Mouse (Mus musculus) neural tube, postnatal 0 days (tissue): ENCODE measurements around the gene Ntn3. TPM values are rescaled to one million over a fixed set of nuclear protein-coding genes. Genes with fewer than 3 reads are reported as not detected.

Experiments used
- microRNA-seq: library from miRNA; unstranded; fragments of <30 nt; microRNA quantifications from one replicate; pipeline ENCODE4, GENCODE M21; 2016
- polyA plus RNA-seq: library from polyadenylated mRNA; unstranded; fragments of >200 nt; fragmentation: Nextera tagmentation; extraction: Ambion mirVana; gene quantifications from 2 replicates; pipeline ENCODE4 v1.2.1, GENCODE M21; 2015

Ntn3 gene
- 6.5 and 6.6 TPM in 2 replicates for polyA plus RNA-seq

GRCm38 (mm10) chr17:24209043-24209915 is at the start of gene Ntn3:
Gene Ntn3 (minus strand): TSS chr17:24209531.

DNA sequence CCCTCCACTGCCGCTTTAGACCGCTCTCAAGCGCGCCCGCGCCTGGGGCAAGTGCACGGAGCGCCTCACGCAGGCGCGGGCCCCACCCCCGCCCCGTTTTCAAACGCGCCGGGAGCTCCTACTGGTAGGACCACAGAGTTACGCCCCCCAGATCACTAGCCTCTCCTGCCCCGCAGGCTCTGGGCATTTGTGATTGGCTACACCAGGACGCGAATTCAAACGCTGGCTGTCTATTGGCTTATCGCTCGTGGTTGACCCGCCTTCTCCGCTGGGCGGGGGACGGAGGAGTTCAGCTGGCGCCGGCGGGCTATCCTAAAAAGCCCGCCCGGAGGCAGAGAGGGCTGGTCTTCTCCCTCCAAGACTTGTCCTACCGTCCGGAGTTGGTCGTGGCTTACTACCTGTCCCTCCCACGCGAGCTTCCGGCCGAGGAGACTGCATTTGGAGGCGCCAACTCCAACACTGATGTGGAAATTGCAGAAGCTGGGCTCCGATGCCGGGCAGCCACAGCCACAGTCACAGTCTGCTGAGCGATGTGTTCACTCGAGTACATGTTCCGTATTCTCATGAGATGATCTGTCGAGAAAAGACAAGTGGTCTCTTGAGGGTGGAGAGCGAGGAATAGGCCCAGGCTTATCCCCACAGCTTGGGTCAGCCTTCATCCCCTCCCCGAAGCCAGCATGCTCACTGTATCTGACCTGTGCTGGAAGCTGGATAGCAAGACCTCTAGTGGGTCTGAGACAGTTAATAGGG is 42.2 kb upstream of the Ntn3 start, which contains the start of gene Ccnf:
Gene Ccnf, minus strand, starts transcription at position 165 of the 750 bp plus-strand sequence.

DNA sequence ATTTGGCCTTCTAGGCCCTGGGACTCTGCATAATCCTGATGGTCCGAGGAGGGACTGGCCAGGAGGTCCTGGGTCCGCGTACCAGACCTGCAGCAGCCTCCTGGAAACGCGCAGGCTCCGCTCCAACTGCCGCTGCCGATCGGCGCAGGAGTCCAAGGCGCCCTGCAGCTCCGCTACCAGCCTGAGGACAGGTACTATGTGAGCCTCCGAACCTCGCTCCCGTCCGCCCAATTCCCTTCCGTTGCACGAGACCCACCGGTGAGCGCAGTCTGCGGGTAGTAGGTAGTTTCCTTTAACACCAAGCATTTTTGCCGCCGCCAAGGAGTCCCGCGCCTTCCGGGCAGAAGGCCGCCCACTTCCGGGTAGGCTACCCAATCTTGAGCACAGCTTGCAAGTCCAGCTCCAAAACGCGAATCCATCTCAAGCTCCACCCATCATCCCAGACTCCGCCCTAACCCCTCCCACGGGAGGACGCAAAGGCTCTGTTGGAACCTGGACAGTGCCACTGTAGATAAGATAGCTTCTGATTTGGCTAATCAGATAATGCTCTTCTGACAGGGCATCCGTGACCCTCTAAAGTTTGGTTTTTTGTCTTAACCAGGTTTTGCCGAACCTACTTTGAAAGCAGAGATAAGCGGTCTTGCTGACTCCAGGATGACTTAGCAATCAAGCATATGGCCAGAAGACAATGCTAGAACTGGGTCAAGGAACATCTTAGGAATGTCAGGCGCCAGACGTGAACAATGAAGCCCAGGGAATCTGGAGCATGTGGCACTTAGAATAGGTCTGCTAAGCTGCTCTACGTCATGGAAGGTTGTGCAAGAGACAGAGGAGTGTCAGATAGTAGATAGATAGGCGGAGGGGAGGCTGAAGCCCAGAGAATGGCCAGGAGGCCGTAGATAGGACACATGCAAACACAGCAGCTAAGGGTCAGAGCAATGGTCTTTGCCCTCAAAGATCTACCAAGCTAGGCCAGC is 11.4 kb upstream of the Ntn3 start, which contains the start of gene Tedc2:
Gene Tedc2, minus strand, starts transcription at position 417 of the 977 bp plus-strand sequence.

DNA sequence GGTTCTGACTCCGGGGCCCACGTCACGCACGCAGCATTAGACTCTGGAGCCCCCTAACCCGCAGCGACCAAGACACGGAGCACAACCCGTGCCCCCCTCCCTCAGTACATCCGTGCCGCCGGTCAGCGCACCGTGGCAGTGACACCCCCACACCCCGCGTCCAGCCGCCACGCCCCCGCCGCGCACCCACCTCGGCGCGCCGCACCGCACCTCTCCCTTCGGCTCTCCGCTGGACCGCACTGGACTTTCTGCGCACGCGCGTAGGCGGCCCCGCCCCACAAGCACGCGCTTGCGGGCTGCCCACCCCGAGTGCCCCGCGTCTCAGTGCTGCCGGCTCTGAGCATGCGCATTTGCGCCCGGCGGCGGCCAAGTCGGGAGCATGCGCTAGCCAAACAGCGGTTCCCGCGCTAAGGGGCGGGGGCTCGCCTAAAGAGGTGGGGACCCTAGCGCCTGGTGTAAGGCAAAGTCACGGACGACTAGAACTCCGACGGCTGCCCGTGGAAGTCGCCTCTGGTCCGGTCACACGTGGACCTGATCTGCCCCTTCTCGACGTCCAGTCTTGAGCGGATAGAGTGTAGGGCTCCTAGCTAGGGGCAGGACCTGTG is 3.9 kb downstream of the Ntn3 start, which contains the start of gene Tbc1d24:
Gene Tbc1d24, minus strand, starts transcription at position 279 of the 605 bp plus-strand sequence.

DNA sequence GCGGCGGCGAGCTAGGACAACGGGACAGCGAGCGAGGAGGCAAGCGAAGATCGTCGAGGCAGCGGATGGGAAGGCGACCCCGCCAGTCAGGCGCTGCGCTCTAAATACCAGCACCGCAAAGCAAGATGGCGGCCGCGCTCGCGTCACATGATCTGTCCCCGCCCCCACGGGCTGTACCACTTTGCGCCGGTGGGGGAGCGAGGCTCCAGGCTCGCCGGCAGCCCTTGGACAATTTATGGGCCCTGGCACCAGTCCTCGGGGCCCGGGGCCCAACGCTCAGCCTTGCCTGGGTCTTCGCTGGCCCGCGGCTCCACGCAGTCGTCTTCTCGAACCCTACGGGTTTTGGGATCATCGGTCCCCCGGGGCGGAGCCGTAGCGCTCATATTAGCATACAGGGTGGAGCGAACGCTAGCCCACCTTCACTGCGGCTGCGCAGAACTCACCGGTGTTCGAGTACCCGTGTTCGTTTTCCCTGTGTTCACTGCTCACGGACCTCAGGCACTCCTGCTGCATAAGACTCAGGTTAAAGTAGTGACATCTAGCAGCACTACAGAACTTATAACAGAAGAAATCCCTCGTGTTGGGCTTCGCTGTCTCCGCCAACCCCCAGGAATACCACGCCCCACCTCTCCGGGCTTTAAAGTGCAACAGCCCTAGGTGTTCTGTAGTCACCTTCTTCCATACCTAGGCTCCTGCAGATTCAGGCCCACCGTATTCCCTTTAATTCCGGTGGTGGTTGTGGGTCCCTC is 39.8 kb downstream of the Ntn3 start, which contains the start of gene Atp6v0c:
Gene Atp6v0c, minus strand, starts transcription at position 386 of the 749 bp plus-strand sequence.

GRCm38 (mm10) chr17:24163176-24163962 is 46.0 kb downstream of the Ntn3 start, which contains the start of gene Amdhd2:
Gene Amdhd2 (minus strand): TSS chr17:24163766.

Small RNA genes within 50 kb of the gene (microRNA-seq; reads per million reads assigned to microRNA genes)
- gene Mir5134 (0.87 reads per million), gene Mir6965 (not detected)

Other genes with a start within 250 kb of the Ntn3 start
- not detected in 2 replicates for gene Prss30, start 229.0 kb downstream of the Ntn3 start, polyA plus RNA-seq
- not detected in 2 replicates for gene Prss22, start 211.4 kb downstream of the Ntn3 start, polyA plus RNA-seq
- gene Prss27, start 171.4 kb downstream of the Ntn3 start, polyA plus RNA-seq: 0.15 TPM in 1 of 2 replicates, not detected in the other
- 89.6 and 92.0 TPM in 2 replicates for gene Kctd5, start 136.0 kb downstream of the Ntn3 start, polyA plus RNA-seq
- gene Pdpk1, start 58.6 kb downstream of the Ntn3 start, polyA plus RNA-seq: 59.2 and 60.0 TPM in 2 replicates
- 39.4 and 44.0 TPM in 2 replicates for gene Amdhd2, start 45.8 kb downstream of the Ntn3 start, polyA plus RNA-seq
- gene Atp6v0c, start 39.8 kb downstream of the Ntn3 start, polyA plus RNA-seq: 2,504 and 2,539 TPM in 2 replicates
- gene Tbc1d24, start 4.0 kb downstream of the Ntn3 start, polyA plus RNA-seq: 20.0 and 23.7 TPM in 2 replicates
- 9.1 and 9.7 TPM in 2 replicates for gene Tedc2, start 11.3 kb upstream of the Ntn3 start, polyA plus RNA-seq
- 5.6 and 8.1 TPM in 2 replicates for gene Ccnf, start 42.0 kb upstream of the Ntn3 start, polyA plus RNA-seq
- 1.4 and 1.8 TPM in 2 replicates for gene Abca17, start 141.5 kb upstream of the Ntn3 start, polyA plus RNA-seq
- 28.5 and 29.8 TPM in 2 replicates for gene Abca3, start 142.4 kb upstream of the Ntn3 start, polyA plus RNA-seq
- 224 and 246 TPM in 2 replicates for gene Rnps1, start 205.0 kb upstream of the Ntn3 start, polyA plus RNA-seq
- gene Eci1, start 217.1 kb upstream of the Ntn3 start, polyA plus RNA-seq: 67.5 and 76.3 TPM in 2 replicates
- gene Dnase1l2, start 233.6 kb upstream of the Ntn3 start, polyA plus RNA-seq: 2.2 and 2.7 TPM in 2 replicates